Mouse (Mus musculus): ENCODE data around the gene Olfr455. TPM values are rescaled to one million over a fixed set of nuclear protein-coding genes. Genes with fewer than 3 reads are reported as not detected.

Gene Olfr455
- polyA plus RNA-seq, 1 experiment from 2014 or later, result not detected

DNA sequence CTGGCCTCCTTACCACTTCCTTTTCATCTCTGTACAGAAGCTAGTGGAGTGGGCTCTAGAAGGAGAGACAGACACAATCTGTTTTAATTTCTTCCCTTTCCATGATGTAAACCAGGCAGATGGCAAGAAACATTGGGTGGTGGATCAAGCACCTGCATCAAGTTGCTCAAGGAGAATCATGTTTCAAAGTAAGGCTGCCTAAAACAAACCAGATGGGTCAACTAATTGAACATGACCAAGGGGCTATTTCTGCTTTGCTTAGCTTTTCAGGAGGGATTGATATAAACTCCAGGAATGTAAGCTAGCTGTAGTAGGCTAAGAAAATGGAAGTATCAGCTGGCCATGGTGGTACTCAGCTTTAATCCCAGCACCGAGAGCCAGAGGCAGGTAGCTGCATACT is 6.7 kb downstream of the Olfr455 start:
- ATAC-seq (ENCODE audit: insufficient number of reproducible peaks, insufficient read depth, low FRiP score, low read depth), result no peak
- no peak overlapping the region for H3K9ac ChIP-seq (replicated peaks; ENCODE audit: low read depth, low read length)
- H3K27ac ChIP-seq (ENCODE audit: low read length), result no peak overlapping the region
- H3K27me3 ChIP-seq (ENCODE audit: control insufficient read depth, insufficient read depth, low read length), result no peaks in the 10 kb centered on the region
- WGBS, result 78% methylated on average over 1 of the region's 1 CpGs
- no peak overlapping the region for H3K4me2 ChIP-seq (replicated peaks; ENCODE audit: low read depth, low read length)
- no peaks in the 10 kb centered on the region for H3K9me3 ChIP-seq (ENCODE audit: control insufficient read depth, low read depth, low read length)
- 0 out of 2 replicates have a peak, but pooled peaks cover 3% of the 10 kb centered on the region for H3K4me1 ChIP-seq (ENCODE audit: control insufficient read depth, insufficient read depth, low read length)
- H3K4me3 ChIP-seq (ENCODE audit: low read depth, low read length), result no peak overlapping the region
- no peaks in the 10 kb centered on the region for H3K36me3 ChIP-seq (ENCODE audit: control insufficient read depth, insufficient read depth, low read length)

DNA sequence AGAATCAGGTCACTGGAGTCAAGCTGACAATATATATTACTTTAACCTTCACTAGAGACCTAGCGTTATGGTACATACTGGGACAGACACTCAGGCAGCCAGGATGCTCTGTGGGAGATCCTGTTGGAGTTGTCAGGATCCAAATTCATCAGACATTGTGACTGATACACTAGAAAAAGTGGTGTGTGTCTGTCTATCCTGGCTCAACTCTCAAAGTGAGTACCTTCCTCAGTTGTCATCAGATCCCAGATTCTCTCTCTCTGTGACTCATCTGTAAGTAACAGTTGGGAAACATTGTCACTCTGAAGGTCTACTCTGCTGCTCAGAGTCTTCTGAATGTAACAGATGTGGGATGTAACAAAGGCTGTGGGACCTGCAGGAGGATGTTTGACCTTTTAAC is 7.7 kb downstream of the Olfr455 start:
- Histone ChIP-seq H3K4me3 (ENCODE audit: low read depth, low read length) (no peak overlapping the region), H3K9me3 (ENCODE audit: control insufficient read depth, low read depth, low read length) (no peaks in the 10 kb centered on the region), H3K9ac (replicated peaks; ENCODE audit: low read depth, low read length) (no peak overlapping the region), H3K4me2 (replicated peaks; ENCODE audit: low read depth, low read length) (no peak overlapping the region), H3K4me1 (ENCODE audit: control insufficient read depth, insufficient read depth, low read length) (no peaks in the 10 kb centered on the region), H3K27ac (ENCODE audit: low read length) (no peak overlapping the region), H3K36me3 (ENCODE audit: control insufficient read depth, insufficient read depth, low read length) (no peaks in the 10 kb centered on the region), H3K27me3 (ENCODE audit: control insufficient read depth, insufficient read depth, low read length) (no peaks in the 10 kb centered on the region)
- ATAC-seq (ENCODE audit: insufficient number of reproducible peaks, insufficient read depth, low FRiP score, low read depth), result no peak
- 88% methylated on average over 1 of the region's 1 CpGs for WGBS

DNA sequence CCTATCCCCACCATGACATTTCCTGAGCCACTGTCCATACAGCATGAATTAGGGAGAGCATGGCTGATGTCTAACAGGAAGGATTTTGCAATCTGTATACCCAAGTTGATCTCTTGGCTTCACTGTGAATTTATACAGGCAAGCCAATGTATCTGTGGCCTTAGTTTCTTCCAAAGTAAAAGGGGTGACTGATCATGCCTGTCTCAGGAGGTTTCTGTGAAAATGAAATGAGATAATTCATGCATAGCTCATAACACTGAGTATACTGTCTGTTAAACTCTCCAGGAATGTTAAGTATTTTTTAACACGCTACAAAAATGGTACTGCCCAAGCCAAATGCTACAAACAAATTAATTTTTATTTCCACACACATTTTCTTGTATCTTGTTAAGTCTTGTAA is 33.9 kb downstream of the Olfr455 start:
- no peak for ATAC-seq (ENCODE audit: insufficient number of reproducible peaks, insufficient read depth, low FRiP score, low read depth)
- no peaks in the 10 kb centered on the region for H3K27me3 ChIP-seq (ENCODE audit: control insufficient read depth, insufficient read depth, low read length)
- no peaks in the 10 kb centered on the region for H3K4me1 ChIP-seq (ENCODE audit: control insufficient read depth, insufficient read depth, low read length)
- no peak overlapping the region for H3K9ac ChIP-seq (replicated peaks; ENCODE audit: low read depth, low read length)
- no peaks in the 10 kb centered on the region for H3K36me3 ChIP-seq (ENCODE audit: control insufficient read depth, insufficient read depth, low read length)
- no peaks in the 10 kb centered on the region for H3K9me3 ChIP-seq (ENCODE audit: control insufficient read depth, low read depth, low read length)
- 66% methylated on average over 1 of the region's 1 CpGs for WGBS
- no peak overlapping the region for H3K4me2 ChIP-seq (replicated peaks; ENCODE audit: low read depth, low read length)
- H3K4me3 ChIP-seq (ENCODE audit: low read depth, low read length), result no peak overlapping the region
- H3K27ac ChIP-seq (ENCODE audit: low read length), result no peak overlapping the region

GRCm38 (mm10) chr6:42509311-42509710 is 38.1 kb downstream of the Olfr455 start:
- no peak overlapping the region for H3K4me2 ChIP-seq (replicated peaks; ENCODE audit: low read depth, low read length)
- no peaks in the 10 kb centered on the region; the same call in 1 of the 2 replicates for H3K9me3 ChIP-seq (ENCODE audit: control insufficient read depth, low read depth, low read length)
- no peak for ATAC-seq (ENCODE audit: insufficient number of reproducible peaks, insufficient read depth, low FRiP score, low read depth)
- H3K4me3 ChIP-seq (ENCODE audit: low read depth, low read length), result no peak overlapping the region
- no peak overlapping the region for H3K9ac ChIP-seq (replicated peaks; ENCODE audit: low read depth, low read length)
- no peaks in the 10 kb centered on the region for H3K36me3 ChIP-seq (ENCODE audit: control insufficient read depth, insufficient read depth, low read length)
- H3K27ac ChIP-seq (ENCODE audit: low read length), result no peak overlapping the region
- no peaks in the 10 kb centered on the region for H3K4me1 ChIP-seq (ENCODE audit: control insufficient read depth, insufficient read depth, low read length)
- no peaks in the 10 kb centered on the region for H3K27me3 ChIP-seq (ENCODE audit: control insufficient read depth, insufficient read depth, low read length)

DNA sequence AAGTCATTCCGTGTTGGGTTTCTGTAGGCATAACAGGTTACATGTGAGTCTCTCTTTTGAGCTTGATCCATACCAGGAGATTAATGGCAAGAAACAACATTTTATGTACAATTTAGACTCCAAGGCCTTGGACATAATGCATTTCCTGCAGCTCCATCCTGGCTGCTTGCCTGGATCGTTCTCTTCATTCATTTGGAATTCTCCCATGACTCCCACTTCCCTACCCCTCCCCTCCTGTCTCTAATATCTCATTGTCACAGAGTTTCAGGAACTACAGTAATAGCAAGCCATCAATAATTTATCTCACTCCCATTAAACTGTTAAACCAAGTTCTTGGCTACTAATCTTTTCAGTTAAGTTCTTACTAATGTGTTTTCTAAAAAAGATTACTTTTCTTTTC is 43.9 kb downstream of the Olfr455 start:
- no peak for ATAC-seq (ENCODE audit: insufficient number of reproducible peaks, insufficient read depth, low FRiP score, low read depth)
- Histone ChIP-seq H3K4me1 (ENCODE audit: control insufficient read depth, insufficient read depth, low read length) (no peaks in the 10 kb centered on the region), H3K9ac (replicated peaks; ENCODE audit: low read depth, low read length) (no peak overlapping the region), H3K4me2 (replicated peaks; ENCODE audit: low read depth, low read length) (no peak overlapping the region), H3K9me3 (ENCODE audit: control insufficient read depth, low read depth, low read length) (no peaks in the 10 kb centered on the region; the same call in 1 of the 2 replicates), H3K27ac (ENCODE audit: low read length) (no peak overlapping the region), H3K36me3 (ENCODE audit: control insufficient read depth, insufficient read depth, low read length) (no peaks in the 10 kb centered on the region), H3K4me3 (ENCODE audit: low read depth, low read length) (no peak overlapping the region), H3K27me3 (ENCODE audit: control insufficient read depth, insufficient read depth, low read length) (no peaks in the 10 kb centered on the region)
- WGBS, result 62% methylated on average over 2 of the region's 2 CpGs

DNA sequence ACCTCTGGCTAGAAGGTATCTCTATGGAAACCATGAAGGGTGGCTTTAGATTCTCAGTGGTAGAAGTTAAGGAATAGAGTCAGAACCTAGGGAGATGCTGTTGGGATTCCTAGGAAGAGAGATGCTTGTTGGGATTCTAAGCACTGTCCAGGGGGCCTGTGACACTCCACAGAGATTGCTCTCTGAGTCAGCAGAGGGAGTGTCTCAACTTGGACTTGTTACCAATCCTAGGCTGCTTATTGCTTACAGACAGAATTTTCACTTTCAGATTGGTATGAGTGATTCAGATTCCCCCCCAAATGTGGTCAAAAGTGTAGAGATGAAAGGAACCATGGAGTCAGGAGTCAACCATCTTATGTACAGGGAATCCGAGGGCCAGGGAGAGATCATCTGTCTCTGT is 57.7 kb downstream of the Olfr455 start:
- H3K27me3 ChIP-seq (ENCODE audit: control insufficient read depth, insufficient read depth, low read length), result no peaks in the 10 kb centered on the region
- no peak overlapping the region for H3K4me2 ChIP-seq (replicated peaks; ENCODE audit: low read depth, low read length)
- H3K9ac ChIP-seq (replicated peaks; ENCODE audit: low read depth, low read length), result no peak overlapping the region
- H3K27ac ChIP-seq (ENCODE audit: low read length), result no peak overlapping the region
- no peaks in the 10 kb centered on the region for H3K9me3 ChIP-seq (ENCODE audit: control insufficient read depth, low read depth, low read length)
- no peaks in the 10 kb centered on the region for H3K36me3 ChIP-seq (ENCODE audit: control insufficient read depth, insufficient read depth, low read length)
- no peaks in the 10 kb centered on the region for H3K4me1 ChIP-seq (ENCODE audit: control insufficient read depth, insufficient read depth, low read length)
- WGBS, result 60% methylated on average over 1 of the region's 1 CpGs
- ATAC-seq (ENCODE audit: insufficient number of reproducible peaks, insufficient read depth, low FRiP score, low read depth), result no peak
- H3K4me3 ChIP-seq (ENCODE audit: low read depth, low read length), result no peak overlapping the region

DNA sequence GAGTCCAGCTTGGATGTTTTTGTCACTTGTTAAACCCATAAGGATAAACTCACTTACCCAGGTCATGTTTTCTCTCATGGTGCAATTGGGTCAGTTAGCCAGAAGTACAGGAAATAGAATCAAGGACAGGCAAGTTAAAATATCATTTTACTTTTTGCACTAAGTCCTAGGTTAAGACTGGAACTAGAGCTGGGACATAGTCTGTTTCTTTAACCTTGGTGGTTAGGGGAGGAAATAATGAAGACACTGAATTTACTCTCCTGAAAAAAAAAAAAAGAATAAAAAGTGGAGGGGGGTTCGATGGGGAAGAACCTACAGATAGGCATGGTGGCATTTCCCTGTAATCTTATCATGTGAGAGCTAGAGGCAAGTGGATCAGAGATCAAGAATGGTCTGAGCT is 60.3 kb downstream of the Olfr455 start, which contains the start of gene Olfr456:
Gene Olfr456, minus strand, starts transcription at position 101 of the 400 bp plus-strand sequence.
- Histone ChIP-seq H3K36me3 (ENCODE audit: control insufficient read depth, insufficient read depth, low read length) (no peaks in the 10 kb centered on the region), H3K4me3 (ENCODE audit: low read depth, low read length) (no peak within 1 kb of the TSS), H3K4me1 (ENCODE audit: control insufficient read depth, insufficient read depth, low read length) (no peaks in the 10 kb centered on the region), H3K9ac (replicated peaks; ENCODE audit: low read depth, low read length) (no peak within 1 kb of the TSS), H3K9me3 (ENCODE audit: control insufficient read depth, low read depth, low read length) (no peaks in the 10 kb centered on the region), H3K27me3 (ENCODE audit: control insufficient read depth, insufficient read depth, low read length) (no peaks in the 10 kb centered on the region), H3K27ac (ENCODE audit: low read length) (no peak within 1 kb of the TSS), H3K4me2 (replicated peaks; ENCODE audit: low read depth, low read length) (no peak within 1 kb of the TSS)
- ATAC-seq (ENCODE audit: insufficient number of reproducible peaks, insufficient read depth, low FRiP score, low read depth), result no peak
- WGBS, result 65% methylated on average over 1 of the region's 1 CpGs

Other genes starting within 250 kb of the Olfr455 start
- gene Fam131b, start 222.9 kb downstream of the Olfr455 start, polyA plus RNA-seq (2014; fragmentation: Nextera tagmentation; extraction: Ambion mirVana), result 0.34 and 0.48 TPM in 2 replicates
- 112 and 117 TPM in 2 replicates for gene Zyx, start 198.0 kb downstream of the Olfr455 start, polyA plus RNA-seq (2014; fragmentation: Nextera tagmentation; extraction: Ambion mirVana)
- gene Epha1, start 174.3 kb downstream of the Olfr455 start, polyA plus RNA-seq (2014; fragmentation: Nextera tagmentation; extraction: Ambion mirVana), result 4.0 and 5.3 TPM in 2 replicates
- not detected in 2 replicates for gene Tas2r143, start 147.3 kb downstream of the Olfr455 start, polyA plus RNA-seq (2014; fragmentation: Nextera tagmentation; extraction: Ambion mirVana)
- gene Tas2r135, start 142.2 kb downstream of the Olfr455 start, polyA plus RNA-seq (2014; fragmentation: Nextera tagmentation; extraction: Ambion mirVana), result not detected in 2 replicates
- gene Tas2r126, start 113.1 kb downstream of the Olfr455 start, polyA plus RNA-seq (2014; fragmentation: Nextera tagmentation; extraction: Ambion mirVana), result not detected in 2 replicates
- gene Olfr458, start 82.4 kb downstream of the Olfr455 start, polyA plus RNA-seq (2014; fragmentation: Nextera tagmentation; extraction: Ambion mirVana), result not detected in 2 replicates
- not detected in 2 replicates for gene Olfr457, start 71.3 kb downstream of the Olfr455 start, polyA plus RNA-seq (2014; fragmentation: Nextera tagmentation; extraction: Ambion mirVana)
- gene Olfr456, start 60.4 kb downstream of the Olfr455 start, polyA plus RNA-seq (2014; fragmentation: Nextera tagmentation; extraction: Ambion mirVana), result not detected in 2 replicates
- not detected in 2 replicates for gene Tcaf3, start 50.1 kb upstream of the Olfr455 start, polyA plus RNA-seq (2014; fragmentation: Nextera tagmentation; extraction: Ambion mirVana)
- gene Tcaf2, start 97.7 kb upstream of the Olfr455 start, polyA plus RNA-seq (2014; fragmentation: Nextera tagmentation; extraction: Ambion mirVana), result 7.1 and 8.5 TPM in 2 replicates
- 101 and 104 TPM in 2 replicates for gene Tcaf1, start 162.5 kb upstream of the Olfr455 start, polyA plus RNA-seq (2014; fragmentation: Nextera tagmentation; extraction: Ambion mirVana)
- gene Olfr453, start 191.8 kb upstream of the Olfr455 start, polyA plus RNA-seq (2014; fragmentation: Nextera tagmentation; extraction: Ambion mirVana), result not detected in 2 replicates
- gene Olfr38, start 208.8 kb upstream of the Olfr455 start, polyA plus RNA-seq (2014; fragmentation: Nextera tagmentation; extraction: Ambion mirVana), result not detected in 2 replicates
- not detected in 2 replicates for gene Olfr452, start 237.5 kb upstream of the Olfr455 start, polyA plus RNA-seq (2014; fragmentation: Nextera tagmentation; extraction: Ambion mirVana)